Mouse (Mus musculus) C2C12 (cell line): ENCODE data around the gene Lmod2. TPM values are rescaled to one million over a fixed set of nuclear protein-coding genes. Genes with fewer than 3 reads are reported as not detected.

Source experiments
- H3K27me3 ChIP-seq: one replicate; pipeline ENCODE4 v1.6.1; 2011; ENCODE audit not compliant: control insufficient read depth, insufficient read depth, insufficient read length
- H3K36me3 ChIP-seq: one replicate; pipeline ENCODE4 v1.6.1; 2011; ENCODE audit not compliant: control insufficient read depth, insufficient read depth
- H3K4me3 ChIP-seq: one replicate; pipeline ENCODE4 v1.5.1; 2011; ENCODE audit warnings: mild to moderate bottlenecking, control low read depth; ENCODE audit not compliant: poor library complexity, insufficient read depth, severe bottlenecking
- H3K79me2 ChIP-seq: one replicate; pipeline ENCODE4 v1.6.1; 2011; ENCODE audit not compliant: control insufficient read depth, insufficient read depth
- H3K79me3 ChIP-seq: one replicate; pipeline ENCODE4 v1.6.1; 2011; ENCODE audit warnings: low read depth, control low read depth
- H3ac ChIP-seq: one replicate; pipeline ENCODE3; 2011; ENCODE audit warnings: low read depth; ENCODE audit not compliant: control insufficient read depth, insufficient read length
- CEBPB ChIP-seq: IDR thresholded peaks from one replicate; pipeline ENCODE4 v1.6.1; 2011; ENCODE audit warnings: low read depth, mild to moderate bottlenecking, control low read depth, moderate library complexity
- CTCF ChIP-seq: IDR thresholded peaks from one replicate; pipeline ENCODE4 v1.5.1; 2011; ENCODE audit not compliant: control insufficient read depth, insufficient read depth, insufficient read length
- FOSL1 ChIP-seq: IDR thresholded peaks from one replicate; pipeline ENCODE4 v1.8.0; 2011; ENCODE audit warnings: mild to moderate bottlenecking, low read length; ENCODE audit not compliant: poor library complexity, insufficient read depth, severe bottlenecking
- MAX ChIP-seq: IDR thresholded peaks from one replicate; pipeline ENCODE4 v1.6.1; 2011; ENCODE audit warnings: mild to moderate bottlenecking, control low read depth
- MYOD1 ChIP-seq: IDR thresholded peaks from one replicate; pipeline ENCODE4 v1.6.1; 2011; ENCODE audit warnings: low read depth; ENCODE audit not compliant: control insufficient read depth, insufficient read length
- MYOG ChIP-seq: IDR thresholded peaks from one replicate; pipeline ENCODE4 v1.6.1; 2011; ENCODE audit not compliant: control insufficient read depth, insufficient read length; ENCODE audit errors: extremely low read depth
- USF1 ChIP-seq: IDR thresholded peaks from one replicate; pipeline ENCODE4 v1.6.1; 2011; ENCODE audit warnings: low read depth, mild to moderate bottlenecking, control low read depth, moderate library complexity
- polyA plus RNA-seq: library from polyadenylated mRNA; unstranded; fragments of >200 nt; fragmentation: generic; extraction: Trizol; gene quantifications from one replicate; pipeline ENCODE4 v1.2.1, GENCODE M21; 2012; ENCODE audit warnings: missing spikeins

Gene Lmod2
- polyA plus RNA-seq, 1 experiment, result 0.07 TPM

GRCm38 (mm10) chr6:24602993-24603392 lies 5.4 kb downstream of the Lmod2 start:
- Histone ChIP-seq H3K4me3 (no peak overlapping the region), H3K36me3 (no peaks in the 10 kb centered on the region), H3K79me2 (no peaks in the 10 kb centered on the region), H3ac (no peak overlapping the region), H3K27me3 (no peaks in the 10 kb centered on the region), H3K79me3 (no peaks in the 10 kb centered on the region)
- TF ChIP-seq USF1, result no peak
- TF ChIP-seq FOSL1, result no peak
- no peak for TF ChIP-seq MAX
- no peak for TF ChIP-seq MYOG
- TF ChIP-seq CTCF, result no peak
- no peak for TF ChIP-seq MYOD1
- no peak for TF ChIP-seq CEBPB

GRCm38 (mm10) chr6:24604289-24604688 lies 6.7 kb downstream of the Lmod2 start:
- no peak overlapping the region for H3ac ChIP-seq
- H3K36me3 ChIP-seq, result no peaks in the 10 kb centered on the region
- H3K79me2 ChIP-seq, result no peaks in the 10 kb centered on the region
- TF ChIP-seq MYOD1, result no peak
- TF ChIP-seq MYOG, result no peak
- TF ChIP-seq CEBPB, result no peak
- no peak for TF ChIP-seq FOSL1
- TF ChIP-seq MAX, result no peak
- TF ChIP-seq CTCF, result no peak
- TF ChIP-seq USF1, result no peak
- H3K27me3 ChIP-seq, result no peaks in the 10 kb centered on the region
- no peaks in the 10 kb centered on the region for H3K79me3 ChIP-seq
- no peak overlapping the region for H3K4me3 ChIP-seq

GRCm38 (mm10) chr6:24605631-24606030 lies 8.1 kb downstream of the Lmod2 start:
- H3K79me3 ChIP-seq, result no peaks in the 10 kb centered on the region
- H3K79me2 ChIP-seq, result no peaks in the 10 kb centered on the region
- H3K27me3 ChIP-seq, result no peaks in the 10 kb centered on the region
- no peaks in the 10 kb centered on the region for H3K36me3 ChIP-seq
- TF ChIP-seq USF1 (no peak), FOSL1 (no peak), CEBPB (no peak), MYOD1 (no peak), MAX (no peak), CTCF (no peak), MYOG (no peak)
- no peak overlapping the region for H3ac ChIP-seq
- H3K4me3 ChIP-seq, result no peak overlapping the region

- Histone ChIP-seq H3K4me3 (no peak overlapping the region), H3K79me3 (no peaks in the 10 kb centered on the region), H3K27me3 (no peaks in the 10 kb centered on the region), H3K36me3 (no peaks in the 10 kb centered on the region), H3ac (no peak overlapping the region), H3K79me2 (no peaks in the 10 kb centered on the region)
- TF ChIP-seq FOSL1, result no peak
- no peak for TF ChIP-seq MAX
- TF ChIP-seq CTCF, result no peak
- no peak for TF ChIP-seq MYOG
- TF ChIP-seq USF1, result no peak
- no peak for TF ChIP-seq MYOD1
- no peak for TF ChIP-seq CEBPB
These were observed 8.9 kb downstream of the Lmod2 start for GRCm38 (mm10) chr6:24606512-24606911.

GRCm38 (mm10) chr6:24607531-24607930 lies 10.0 kb downstream of the Lmod2 start:
- H3K36me3 ChIP-seq, result peaks cover 3% of the 10 kb centered on the region
- no peak overlapping the region for H3ac ChIP-seq
- no peaks in the 10 kb centered on the region for H3K27me3 ChIP-seq
- no peak overlapping the region for H3K4me3 ChIP-seq
- H3K79me2 ChIP-seq, result no peaks in the 10 kb centered on the region
- no peaks in the 10 kb centered on the region for H3K79me3 ChIP-seq
- TF ChIP-seq MYOG (no peak), CTCF (no peak), USF1 (no peak), MYOD1 (no peak), FOSL1 (no peak), MAX (no peak)

- Histone ChIP-seq H3K79me2 (no peaks in the 10 kb centered on the region), H3K79me3 (no peaks in the 10 kb centered on the region), H3K36me3 (peaks cover 5% of the 10 kb centered on the region), H3K4me3 (no peak overlapping the region), H3K27me3 (no peaks in the 10 kb centered on the region), H3ac (no peak overlapping the region)
- TF ChIP-seq USF1, result no peak
- TF ChIP-seq MYOD1, result no peak
- TF ChIP-seq FOSL1, result no peak
- no peak for TF ChIP-seq CEBPB
- TF ChIP-seq MAX, result no peak
- TF ChIP-seq MYOG, result no peak
- TF ChIP-seq CTCF, result no peak
These were observed 10.6 kb downstream of the Lmod2 start for GRCm38 (mm10) chr6:24608129-24608528.
